Mouse (Mus musculus) frontal cortex, postnatal 25 days (tissue): Measurements from ENCODE around the gene Acot7.

Experiments used
- DNase-seq, 2 experiments: peaks; one replicate each; pipeline ENCODE4 v3.0.0; 2022; ENCODE audit warnings: low spot score in 2 of 2

Gene Acot7

DNA sequence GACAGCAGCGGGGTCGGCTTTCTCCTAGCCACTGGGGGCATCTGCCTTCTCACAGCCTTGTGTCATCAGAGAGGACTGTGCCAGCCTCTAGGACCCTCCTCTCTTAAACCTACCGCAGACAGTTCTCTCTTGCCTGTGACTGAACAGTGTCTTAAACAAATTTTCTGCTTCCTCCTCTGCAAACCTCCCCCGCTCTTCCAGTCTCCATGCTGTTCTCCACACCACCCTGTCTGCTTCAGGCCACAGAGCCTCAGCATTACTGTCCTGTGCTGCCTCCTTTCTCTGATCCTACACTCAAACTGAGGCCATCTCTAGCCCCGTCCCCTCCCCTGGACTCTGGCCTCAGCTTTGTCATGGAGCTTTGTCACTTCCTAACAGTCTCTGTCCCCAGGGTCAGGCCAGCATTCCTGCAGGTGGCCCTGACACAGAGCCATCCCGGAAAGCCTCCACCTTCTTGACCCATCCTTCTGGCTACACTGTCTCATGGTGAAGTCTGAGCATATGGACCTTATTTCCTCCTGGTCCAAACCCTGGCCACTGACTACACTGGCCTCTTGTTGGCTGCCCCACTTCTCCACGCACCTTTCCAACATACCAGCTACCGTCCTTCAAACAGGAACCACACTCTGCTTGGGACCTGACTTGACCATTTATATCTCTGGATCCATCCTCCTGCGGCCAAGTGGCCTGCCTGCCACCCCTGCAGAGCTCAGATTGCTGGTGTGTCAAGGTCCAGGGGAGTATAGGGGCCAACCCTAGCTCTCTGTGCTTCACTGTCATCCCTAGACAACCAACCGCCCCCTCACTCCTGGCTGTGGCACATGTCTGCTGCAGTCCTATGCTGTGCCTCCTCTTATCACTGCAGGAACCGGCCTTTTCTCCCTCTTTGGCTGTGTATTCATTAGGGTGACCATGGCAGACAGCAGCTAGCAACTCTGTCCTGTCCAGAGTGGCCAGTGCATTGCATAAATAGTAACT is 66.9 kb downstream of the Acot7 start:
- DNase-seq: no peak

- peak; percentile 40 to 50 for DNase-seq
Measured at GRCm38 (mm10) chr4:152246011-152246410, 68.1 kb downstream of the Acot7 start.

GRCm38 (mm10) chr4:152247195-152247594 is 69.3 kb downstream of the Acot7 start:
- DNase-seq: no peak

GRCm38 (mm10) chr4:152250615-152251014 is 72.7 kb downstream of the Acot7 start:
- DNase-seq: no peak

DNA sequence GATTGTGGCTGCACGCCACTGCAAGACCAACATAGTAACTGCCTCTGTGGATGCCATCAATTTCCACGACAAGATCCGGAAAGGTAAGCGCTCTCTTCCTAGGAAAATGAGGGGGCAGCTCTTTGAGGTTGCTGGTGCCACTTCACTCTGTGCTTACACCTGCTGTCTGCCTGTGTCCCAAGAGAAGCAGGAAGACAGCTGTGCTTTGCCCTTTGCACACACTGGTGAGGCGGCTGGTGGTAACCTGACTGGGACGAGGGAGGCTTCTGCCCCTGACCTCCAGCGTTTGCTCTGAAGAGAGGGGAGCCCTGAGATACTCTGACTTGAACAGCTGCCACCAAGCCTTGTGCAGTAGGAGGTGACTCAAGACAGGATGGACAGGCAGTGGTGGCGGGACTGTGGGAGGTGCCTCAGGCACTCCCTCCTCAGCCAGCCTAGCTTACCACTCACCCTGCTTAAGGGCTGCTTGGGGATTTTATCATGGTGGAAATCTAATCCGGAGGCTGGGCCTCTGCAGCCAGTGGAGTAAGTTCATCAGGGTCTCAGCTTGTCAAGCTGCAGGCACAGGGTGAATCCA is 75.3 kb downstream of the Acot7 start:
- DNase-seq: no peak

GRCm38 (mm10) chr4:152257070-152257469 is 79.1 kb downstream of the Acot7 start:
- DNase-seq: no peak

DNA sequence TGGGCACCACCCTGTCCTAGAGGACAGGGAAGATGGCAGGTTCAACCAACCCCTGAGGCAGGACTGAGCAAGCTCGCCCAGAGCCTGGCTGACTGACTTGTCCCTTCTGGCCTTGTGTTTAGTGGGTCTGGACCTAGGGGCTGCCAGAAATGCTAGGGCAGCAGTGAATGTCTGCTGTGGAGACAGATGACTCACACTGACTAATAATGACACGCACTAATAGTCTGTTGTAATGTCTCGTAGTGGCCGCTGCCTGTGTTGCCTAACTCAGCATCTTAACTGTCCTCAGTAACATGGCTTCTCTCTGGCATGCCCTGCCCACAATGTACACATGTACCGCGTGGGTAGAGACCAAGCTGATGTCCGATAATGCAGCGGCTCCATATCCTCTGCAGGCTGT is 82.5 kb downstream of the Acot7 start:
- DNase-seq: no peak

DNA sequence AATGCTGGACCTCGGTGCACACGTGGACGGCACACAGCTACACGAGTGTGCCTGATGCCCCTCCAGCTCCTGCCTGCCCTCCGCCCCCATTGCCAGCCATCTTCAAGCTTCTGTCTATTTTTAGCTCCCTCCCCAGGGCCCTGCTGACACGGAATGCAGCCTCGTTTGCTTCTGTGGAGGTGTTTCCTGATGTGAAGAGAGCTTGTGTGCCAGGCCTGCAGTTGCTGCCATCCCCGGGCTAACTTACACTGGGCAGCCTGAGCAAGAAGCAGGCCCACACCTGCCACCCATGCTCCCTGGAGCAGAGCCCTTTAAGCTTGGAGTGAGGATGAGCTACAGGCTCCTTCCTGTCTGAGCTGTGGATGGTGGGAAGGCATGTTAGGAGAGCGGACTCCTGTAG is 84.3 kb downstream of the Acot7 start:
- no peak for DNase-seq

GRCm38 (mm10) chr4:152263089-152263488 is 85.2 kb downstream of the Acot7 start:
- no peak for DNase-seq

GRCm38 (mm10) chr4:152263512-152264176 is 85.7 kb downstream of the Acot7 start:
- no peak for DNase-seq

DNA sequence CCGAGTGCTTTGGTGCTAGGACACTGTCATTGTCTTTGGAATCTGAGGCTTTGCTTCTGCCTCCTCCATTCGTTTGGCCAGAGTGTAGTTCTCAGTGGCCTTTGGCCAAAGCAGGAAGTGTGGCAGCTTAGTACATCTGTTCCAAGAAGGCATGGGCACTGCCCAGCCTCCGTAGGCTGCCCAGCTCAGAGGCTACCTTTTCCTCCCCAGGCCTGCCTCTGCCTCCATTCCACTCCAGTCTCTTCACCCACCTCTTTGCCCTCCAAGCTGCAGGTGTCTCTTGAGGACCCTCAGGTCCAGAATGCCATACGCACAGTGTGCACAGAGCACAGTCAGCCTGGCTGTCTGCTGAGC is 86.2 kb downstream of the Acot7 start:
- no peak for DNase-seq

- no peak for DNase-seq
Measured at GRCm38 (mm10) chr4:152264867-152265568, 87.1 kb downstream of the Acot7 start.

DNA sequence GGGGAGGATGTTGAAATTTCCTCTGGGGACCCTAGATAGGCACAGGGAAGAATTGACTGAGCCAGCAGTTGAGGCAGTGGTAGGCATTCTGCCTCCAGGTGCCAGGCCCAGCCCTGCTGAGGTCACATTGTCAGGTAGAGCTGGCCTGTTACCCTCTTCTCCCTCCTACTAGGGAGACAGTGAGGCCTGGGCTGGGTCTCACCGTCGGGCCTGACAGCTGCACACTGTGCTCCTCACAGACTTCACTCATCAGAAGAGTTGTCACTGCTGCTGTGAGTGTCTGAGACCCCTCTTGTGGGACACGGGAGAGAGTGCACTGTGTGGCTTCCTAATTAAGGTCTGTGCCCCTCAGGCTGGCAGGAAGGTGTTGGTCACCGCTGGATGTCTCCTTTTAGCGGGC is 87.9 kb downstream of the Acot7 start:
- no peak for DNase-seq

DNA sequence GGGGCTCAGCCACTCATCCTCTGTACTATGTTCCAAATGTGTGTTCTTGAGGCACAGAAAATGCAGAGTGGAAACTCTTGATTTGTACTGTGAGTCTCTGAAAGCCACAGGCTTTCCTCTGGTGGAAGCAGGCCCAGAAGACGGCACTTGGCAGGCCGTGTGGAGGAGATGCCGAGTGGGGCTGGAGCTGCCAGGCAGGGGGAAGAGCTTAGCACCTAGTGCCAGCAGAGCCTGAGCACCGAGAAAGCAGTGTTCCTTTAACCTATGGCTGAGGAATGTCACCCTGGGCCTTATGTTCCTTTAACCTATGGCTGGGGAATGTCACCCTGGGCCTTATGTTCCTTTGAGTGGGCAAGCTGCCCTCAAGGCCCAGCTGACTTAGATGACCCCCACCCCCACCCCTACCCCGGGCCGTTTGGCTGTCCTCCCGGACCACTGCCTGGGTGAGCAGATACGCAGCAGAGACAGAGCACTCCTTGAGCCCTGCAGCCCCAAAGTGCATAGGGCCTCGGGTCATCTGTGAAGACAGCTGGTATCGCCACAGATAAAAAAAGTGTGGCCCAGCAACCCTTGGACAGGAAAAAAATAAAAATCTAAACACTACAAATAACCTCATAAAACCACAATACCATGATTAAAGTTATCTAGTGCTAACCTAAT is 88.4 kb downstream of the Acot7 start:
- DNase-seq: no peak

GRCm38 (mm10) chr4:152267748-152268369 is 89.9 kb downstream of the Acot7 start:
- no peak for DNase-seq

DNA sequence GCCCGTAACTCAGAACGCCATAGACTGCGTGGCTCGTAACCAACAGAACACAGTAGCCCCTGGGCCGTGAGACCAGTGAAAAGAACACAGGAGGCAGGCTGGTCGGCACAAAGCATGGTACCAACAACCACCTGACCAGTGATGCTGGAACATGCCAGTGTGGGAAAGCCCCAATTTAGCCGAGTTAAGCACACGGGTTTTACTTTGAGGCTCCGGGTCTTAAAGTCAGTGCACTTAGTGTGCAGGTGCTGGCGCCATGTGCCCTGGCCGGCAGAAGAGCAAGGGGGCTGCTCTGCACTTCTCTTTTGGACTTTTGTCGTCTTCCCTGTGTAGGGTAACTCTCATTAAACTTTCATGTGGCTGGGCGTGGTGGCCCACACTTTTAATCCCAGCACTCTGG is 92.0 kb downstream of the Acot7 start:
- no peak for DNase-seq

- DNase-seq: no peak
Measured at GRCm38 (mm10) chr4:152270599-152270998, 92.7 kb downstream of the Acot7 start.

DNA sequence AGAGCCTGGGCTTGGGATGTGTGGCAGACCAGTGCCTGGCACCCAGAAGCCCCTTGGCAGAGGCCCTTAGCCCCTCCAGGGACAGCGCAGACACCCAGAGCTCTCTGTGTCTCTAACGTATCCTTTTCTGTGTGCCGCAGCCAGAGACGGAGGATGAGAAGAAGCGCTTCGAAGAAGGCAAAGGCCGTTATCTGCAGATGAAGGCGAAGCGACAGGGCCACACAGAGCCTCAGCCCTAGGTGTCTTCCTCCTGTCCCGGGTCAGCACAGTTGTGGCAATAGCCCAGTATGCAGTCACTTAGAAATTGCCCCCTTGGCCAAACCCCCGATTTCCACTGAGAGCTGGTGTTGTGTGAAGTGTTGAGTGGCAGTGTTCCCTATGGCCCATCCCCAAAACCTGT is 93.4 kb downstream of the Acot7 start:
- DNase-seq: no peak

DNA sequence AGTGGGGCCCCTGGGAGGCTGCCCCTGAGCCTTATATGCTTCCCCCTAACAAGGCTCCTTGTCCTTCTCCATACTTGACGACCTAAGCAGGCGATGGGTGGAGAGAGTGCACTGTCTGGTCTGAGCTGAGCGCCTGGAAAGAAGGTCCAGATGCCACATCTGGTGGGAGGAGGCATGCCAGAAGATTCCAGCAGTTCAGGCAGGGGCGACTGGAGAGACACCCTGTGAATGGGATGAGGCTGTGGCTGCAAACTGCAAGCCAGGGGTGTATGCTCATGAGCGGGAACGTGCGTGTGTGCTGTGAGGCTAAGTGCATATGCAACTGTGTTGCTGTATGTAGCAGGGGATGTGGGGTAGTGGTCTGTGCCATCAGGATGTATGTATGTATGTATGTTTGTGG is 94.1 kb downstream of the Acot7 start:
- no peak for DNase-seq

DNA sequence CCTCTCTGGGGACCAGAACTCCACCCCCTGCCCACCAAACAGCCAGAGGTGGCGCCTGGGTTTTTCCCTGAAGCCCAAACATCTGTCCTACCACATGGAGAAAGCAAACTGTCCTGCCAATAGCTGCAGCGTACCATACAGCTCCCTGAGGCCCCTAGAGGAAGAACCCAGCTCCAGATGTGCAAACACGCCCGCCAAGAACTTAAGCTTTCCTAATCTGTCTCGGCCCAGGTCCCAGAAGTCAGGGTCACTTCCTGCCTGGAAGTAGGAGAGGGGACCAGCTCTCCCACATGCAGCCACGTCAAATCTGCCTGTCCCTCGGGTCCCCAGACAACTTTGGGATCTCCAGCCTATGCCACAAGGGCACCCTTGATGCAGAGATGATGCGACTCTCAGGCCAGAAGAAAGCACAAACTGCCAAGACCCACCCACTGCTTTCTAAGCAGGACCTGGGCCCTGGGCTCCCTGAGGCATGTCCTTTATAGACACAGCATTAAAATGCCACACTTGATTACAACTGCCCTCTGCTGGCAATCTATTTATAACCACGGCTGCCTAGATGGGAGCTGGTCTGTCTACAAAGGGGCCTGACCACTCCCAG is 94.6 kb downstream of the Acot7 start:
- no peak for DNase-seq

DNA sequence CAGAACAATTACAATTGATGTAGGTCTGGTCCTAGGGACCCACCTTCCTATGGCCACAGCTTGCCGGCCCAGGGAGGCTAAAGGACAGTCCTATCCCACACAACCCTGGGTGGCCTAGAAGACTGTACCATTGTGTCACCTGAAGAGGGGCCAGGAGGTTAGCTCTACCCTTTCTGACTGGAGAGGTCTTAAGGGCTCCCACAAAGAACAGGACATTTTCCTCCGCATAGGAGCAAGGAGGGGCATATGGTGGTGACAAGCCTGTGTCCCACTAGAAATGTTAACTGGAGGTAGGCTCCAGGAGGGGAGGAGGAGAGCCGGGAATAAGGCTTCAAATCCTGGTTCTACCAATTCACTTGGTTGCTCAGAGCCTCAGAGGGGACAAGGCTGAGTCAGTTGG is 95.3 kb downstream of the Acot7 start:
- DNase-seq: no peak
